Mouse (Mus musculus): Measurements from ENCODE around the gene Cox5a.

DNA sequence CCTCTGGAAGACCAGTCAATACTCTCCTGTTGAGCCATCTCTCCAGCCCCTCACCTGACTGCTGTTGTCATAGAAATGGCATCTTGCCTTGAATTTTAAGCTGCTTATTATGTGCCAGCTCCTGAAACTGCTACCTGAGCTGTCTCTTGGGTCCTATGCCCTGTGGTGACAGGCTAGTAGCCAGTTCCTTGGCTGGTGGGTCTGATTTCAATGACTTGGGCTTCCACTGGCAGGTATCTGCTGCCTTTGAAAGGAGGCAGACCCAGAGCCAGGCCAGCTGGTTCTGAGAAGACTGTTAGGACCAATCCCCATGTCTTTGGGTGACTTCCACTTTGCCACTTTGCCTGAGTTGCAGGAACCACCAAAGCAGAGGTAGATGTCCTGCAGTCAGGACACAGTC is 53.3 kb downstream of the Cox5a start:
- TF ChIP-seq CTCF (IDR thresholded peaks at IDR 0.05; ENCODE audit: insufficient read depth, low read length) (no peak), POLR2A (IDR thresholded peaks at IDR 0.05; ENCODE audit: borderline replicate concordance, extremely low read depth, low read depth, low read length) (no peak)

Measured in lung, adult 2 months (tissue).